Mouse (Mus musculus): Measurements from ENCODE around the gene Ttyh2.

Ttyh2 gene

DNA sequence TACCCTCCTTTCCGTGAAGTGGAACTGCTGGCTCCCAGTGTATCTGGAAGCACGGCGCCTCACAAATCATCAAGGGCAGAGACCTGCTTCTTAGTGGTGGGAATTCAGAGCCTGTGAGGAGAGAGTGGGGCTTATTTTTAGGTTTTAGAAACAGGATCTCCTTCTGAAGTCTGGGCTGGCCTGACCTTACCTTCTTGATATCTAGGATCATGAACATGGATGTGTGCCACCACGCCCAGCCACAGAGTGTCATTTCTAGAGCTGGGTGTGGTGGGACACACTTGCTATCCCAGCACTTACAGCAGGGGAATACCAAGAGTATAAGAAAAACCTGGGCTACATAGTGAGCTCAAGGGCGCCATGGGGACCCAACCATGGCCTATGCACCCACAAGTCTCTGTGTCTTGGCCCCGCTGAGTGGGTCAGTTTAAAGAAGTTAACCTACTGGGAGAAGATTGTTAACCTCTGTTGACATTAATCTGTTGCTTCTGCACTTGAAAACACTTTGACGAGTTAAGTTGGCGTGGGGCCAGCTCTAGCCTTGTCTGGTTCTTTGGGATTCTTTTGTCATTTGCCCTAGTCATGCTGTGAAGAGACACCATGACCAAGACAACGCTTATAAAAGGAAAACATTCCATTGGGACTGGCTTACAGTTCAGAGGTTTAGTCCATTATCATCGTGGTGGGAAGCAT, 7.9 kb downstream of the Ttyh2 start:
- no peak for DNase-seq

GRCm38 (mm10) chr11:114683722-114684621, 8.7 kb downstream of the Ttyh2 start:
- no peak for DNase-seq

DNA sequence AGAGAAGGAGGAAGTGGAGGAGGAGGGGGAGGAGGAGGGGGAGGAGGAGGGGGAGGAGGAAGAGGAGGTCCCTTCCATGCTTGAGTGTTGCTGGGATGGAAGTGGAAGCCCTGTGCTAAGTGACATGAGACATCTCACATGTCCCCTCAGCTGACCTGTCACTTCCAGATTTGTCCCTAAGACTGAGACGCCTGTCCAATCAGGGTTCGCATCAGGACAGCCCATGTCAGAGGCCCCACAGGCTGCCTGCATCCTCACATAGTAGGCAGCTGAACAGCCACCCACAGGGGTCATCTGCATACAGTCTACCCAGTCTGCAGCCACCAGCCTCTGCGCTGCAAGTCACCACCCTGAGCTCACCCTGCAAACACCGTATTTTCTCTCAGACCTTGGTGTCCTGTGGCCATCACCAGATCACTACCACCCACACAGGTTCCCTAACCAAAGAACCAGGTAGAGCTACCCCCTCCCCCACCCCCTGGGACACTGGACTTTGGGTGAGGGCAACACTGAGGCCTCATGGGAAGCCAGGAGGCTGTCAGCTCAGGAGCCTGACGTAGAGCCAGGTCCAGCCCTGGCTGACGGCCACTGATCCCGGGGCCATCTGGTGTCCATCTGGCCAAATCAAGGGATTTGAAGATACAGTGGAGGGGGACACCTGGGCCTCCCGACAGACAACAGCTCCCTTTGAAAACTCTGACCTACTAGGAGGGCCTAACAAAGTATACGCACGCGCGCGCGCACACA, 9.6 kb downstream of the Ttyh2 start:
- DNase-seq = peak in 1 of 2 experiments; percentile 44

GRCm38 (mm10) chr11:114685526-114686040, 10.4 kb downstream of the Ttyh2 start:
- DNase-seq = no peak

- DNase-seq = no peak
These were observed 11.2 kb downstream of the Ttyh2 start for GRCm38 (mm10) chr11:114686221-114686959.

DNA sequence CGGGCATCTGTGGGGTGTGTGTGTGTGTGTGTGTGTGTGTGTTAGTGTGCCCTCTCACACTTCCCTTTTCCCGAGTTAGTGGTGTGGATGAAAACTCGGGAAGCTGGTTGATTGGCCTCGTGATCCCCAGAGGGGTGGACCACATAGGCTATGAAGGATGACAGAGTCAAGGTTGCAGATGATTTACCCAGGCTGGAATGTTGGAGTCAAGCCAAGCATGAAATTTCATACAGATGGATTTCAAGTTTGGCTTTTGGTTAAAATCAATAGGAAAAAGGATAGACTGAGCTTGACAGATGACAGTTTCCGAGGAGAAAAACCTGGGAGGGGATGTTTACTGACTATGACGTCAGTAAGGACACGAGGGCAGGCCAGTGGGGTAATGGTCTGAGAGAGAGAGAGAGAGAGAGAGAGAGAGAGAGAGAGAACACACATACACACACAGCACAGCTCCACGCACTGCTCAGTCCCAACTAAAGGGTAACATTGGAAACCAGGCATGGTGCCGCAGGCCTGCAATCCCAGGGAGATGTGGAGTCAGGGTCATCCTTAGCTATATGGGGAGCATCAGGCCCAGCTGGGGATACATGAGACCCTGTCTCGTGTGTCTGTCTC, 12.4 kb downstream of the Ttyh2 start:
- DNase-seq = no peak

DNA sequence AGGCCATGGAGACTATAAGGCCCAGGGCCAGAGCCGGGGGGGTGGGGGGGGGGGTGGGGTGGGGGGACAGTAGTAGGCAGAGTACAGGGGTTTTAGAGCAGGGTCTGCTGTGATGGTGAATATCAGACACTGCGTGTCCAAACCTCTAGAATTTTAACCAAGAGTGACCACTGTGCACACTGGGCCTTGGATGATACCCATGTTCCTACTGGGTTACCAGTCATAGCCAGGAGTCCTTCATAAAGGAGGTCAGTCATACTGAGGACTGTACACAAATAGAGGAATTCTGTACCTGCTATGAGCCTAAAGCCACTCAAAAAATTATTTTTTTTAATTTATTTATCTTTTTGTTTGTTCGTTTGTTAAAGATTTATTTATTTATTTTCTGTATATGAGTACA, 13.5 kb downstream of the Ttyh2 start:
- DNase-seq = no peak

- no peak for DNase-seq
These were observed 15.0 kb downstream of the Ttyh2 start for GRCm38 (mm10) chr11:114690192-114690591.

GRCm38 (mm10) chr11:114691454-114692182, 16.4 kb downstream of the Ttyh2 start:
- no peak for DNase-seq

GRCm38 (mm10) chr11:114692601-114693000, 17.4 kb downstream of the Ttyh2 start:
- no peak for DNase-seq

- DNase-seq = no peak
These were observed 18.2 kb downstream of the Ttyh2 start for GRCm38 (mm10) chr11:114693456-114693855.

GRCm38 (mm10) chr11:114694451-114694850, 19.2 kb downstream of the Ttyh2 start:
- DNase-seq = no peak

- DNase-seq = no peak
These were observed 23.3 kb downstream of the Ttyh2 start for GRCm38 (mm10) chr11:114698496-114698895.

DNA sequence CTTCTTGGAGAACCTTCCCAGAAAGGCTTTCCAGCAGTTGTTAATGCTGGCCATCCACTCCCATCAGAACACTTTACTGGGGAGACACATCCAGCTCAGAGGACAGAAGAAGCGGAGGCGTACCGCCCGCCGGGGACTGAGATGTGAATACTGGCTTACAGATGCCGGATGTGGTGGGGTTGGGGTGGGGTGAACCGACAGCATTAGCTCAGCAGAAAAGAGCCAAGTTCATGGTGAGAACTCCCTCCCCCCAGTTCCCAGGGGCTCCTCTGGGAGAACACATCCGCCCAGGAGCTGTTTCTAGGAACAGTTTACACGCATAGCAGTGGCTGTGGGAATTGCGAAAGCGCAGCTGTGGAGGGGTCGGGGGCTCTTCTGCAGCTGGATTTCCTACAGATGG, 24.3 kb downstream of the Ttyh2 start:
- peak; percentile 57 to 86 for DNase-seq

DNA sequence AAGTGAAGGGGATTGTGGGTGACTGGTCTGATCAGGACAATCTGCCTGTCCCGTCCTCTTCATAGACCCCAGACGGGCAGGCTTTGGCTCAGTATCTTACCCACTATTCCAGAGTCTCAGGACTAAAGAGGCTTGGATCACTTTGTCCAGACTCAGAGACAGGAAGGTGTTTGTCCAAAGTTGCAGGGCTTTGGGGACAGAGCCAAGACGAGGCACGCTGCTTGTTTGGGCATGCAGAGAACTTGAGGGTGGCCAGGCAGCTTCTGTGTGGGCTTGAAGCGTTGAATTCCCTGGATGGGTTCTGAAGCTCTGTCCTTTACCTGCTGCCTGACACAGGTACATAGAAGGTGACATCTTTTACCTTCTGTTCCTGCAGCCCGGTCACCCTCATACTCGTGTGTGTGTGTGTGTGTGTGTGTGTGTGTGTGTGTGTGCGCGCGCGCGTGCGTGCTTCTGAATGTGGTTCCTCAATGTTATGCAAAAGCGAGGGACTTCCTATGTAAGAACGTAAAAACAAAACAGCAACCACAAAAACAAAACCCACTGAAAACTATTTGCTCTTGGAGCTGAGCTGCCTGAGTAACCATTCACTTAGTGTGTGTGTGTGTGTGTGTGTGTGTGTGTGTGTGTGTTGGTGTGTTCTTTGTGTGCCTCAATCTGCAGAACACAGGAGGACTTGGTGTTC, 27.2 kb downstream of the Ttyh2 start:
- DNase-seq = no peak

- DNase-seq = no peak
These were observed 27.7 kb downstream of the Ttyh2 start for GRCm38 (mm10) chr11:114702996-114703361.

DNA sequence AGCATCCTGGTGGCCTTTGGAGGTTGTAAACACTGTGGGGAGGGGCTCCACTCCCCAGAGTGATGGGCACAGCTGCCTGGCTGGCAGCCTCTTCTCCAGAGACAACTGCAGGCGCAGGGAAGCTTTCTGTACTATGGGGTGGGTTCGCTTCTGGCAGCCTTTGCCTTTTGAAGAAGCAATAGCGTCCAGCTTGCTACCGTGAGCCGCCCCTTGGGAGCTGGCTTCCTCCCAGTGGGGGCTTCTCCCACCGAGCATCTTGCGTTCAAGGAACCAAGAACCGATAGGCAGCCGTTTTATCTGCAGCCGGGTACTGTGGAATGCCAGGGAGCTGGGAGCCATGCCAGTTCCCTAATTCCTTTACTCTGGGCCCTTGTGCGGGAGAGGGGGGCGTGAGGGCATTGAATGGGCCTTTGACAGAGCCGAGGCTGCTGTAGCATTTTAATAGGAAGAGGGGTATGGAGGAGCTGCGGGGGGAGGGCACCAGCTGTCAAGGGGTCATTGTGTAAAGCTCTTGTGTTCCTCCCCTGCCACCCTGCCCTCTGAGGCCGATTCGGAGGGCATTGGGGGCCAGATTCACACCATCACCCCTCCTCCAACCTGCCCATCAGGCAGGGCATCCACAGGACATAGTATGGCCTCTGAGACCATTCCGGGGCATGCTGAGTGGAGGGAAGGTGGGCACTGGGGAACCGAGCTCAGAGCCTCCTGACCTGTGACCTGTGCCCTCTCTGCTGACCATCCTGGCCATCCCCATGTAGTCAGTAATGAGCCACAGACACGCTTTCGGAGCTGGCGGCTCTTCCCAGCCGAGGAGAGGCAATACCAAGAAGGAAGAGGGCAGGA, 29.1 kb downstream of the Ttyh2 start:
- no peak for DNase-seq

- no peak for DNase-seq
These were observed 31.1 kb downstream of the Ttyh2 start for GRCm38 (mm10) chr11:114706358-114706757.

- no peak for DNase-seq
These were observed 36.2 kb downstream of the Ttyh2 start for GRCm38 (mm10) chr11:114711393-114711792.

DNA sequence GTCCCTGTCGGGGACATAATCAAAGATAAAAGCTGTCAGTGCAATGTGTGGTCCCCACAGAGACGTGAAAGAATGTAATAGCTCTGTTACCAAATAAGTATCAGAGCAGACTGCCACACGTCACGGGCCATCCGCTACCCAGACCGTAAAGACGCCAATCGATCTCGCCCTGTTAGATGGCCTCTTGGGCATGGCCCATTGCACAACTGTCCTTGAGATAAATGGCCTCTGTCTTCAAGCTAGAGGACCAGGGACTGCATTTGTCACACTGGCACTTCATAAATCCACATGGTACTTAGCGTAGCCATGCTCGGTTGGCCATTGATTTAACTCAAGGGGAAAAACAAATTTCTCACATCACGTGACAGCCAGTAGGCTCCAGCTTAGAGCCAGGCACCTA, 36.6 kb downstream of the Ttyh2 start:
- no peak for DNase-seq
